Mouse (Mus musculus): ENCODE results near the gene Ndrg2. TPM values are rescaled to one million over a fixed set of nuclear protein-coding genes. Genes with fewer than 3 reads are reported as not detected.

The Ndrg2 gene
- polyA plus RNA-seq, 1 experiment from 2014 or later = 421 TPM

GRCm38 (mm10) chr14:51918125-51918524 lies 4.2 kb upstream of the Ndrg2 start, which contains the start of gene Tppp2:
TSS of gene Tppp2 (plus strand) at chr14:51918425.
- WGBS = 86% methylated on average over 4 of the region's 4 CpGs
- ATAC-seq (replicated peaks; ENCODE audit: extremely low read depth, insufficient read depth, low FRiP score) = no peak
- Histone ChIP-seq H3K9me3 (replicated peaks; ENCODE audit: control insufficient read depth, low read length) (no peaks in the 10 kb centered on the region), H3K4me2 (ENCODE audit: low read depth, low read length) (no peak within 1 kb of the TSS), H3K27ac (ENCODE audit: low read length) (no peak within 1 kb of the TSS), H3K9ac (ENCODE audit: low read length) (no peak within 1 kb of the TSS), H3K27me3 (ENCODE audit: control insufficient read depth, insufficient read depth, low read length) (no peaks in the 10 kb centered on the region), H3K4me1 (ENCODE audit: control insufficient read depth, insufficient read depth, low read length) (peaks cover 29% of the 10 kb centered on the region), H3K36me3 (ENCODE audit: control insufficient read depth, insufficient read depth) (no peaks in the 10 kb centered on the region), H3K4me3 (ENCODE audit: low read length) (no peak within 1 kb of the TSS)

GRCm38 (mm10) chr14:51916539-51916938 lies 2.6 kb upstream of the Ndrg2 start:
- no peak overlapping the region for H3K9ac ChIP-seq (ENCODE audit: low read length)
- H3K4me1 ChIP-seq (ENCODE audit: control insufficient read depth, insufficient read depth, low read length) = peaks cover 22% of the 10 kb centered on the region
- H3K27me3 ChIP-seq (ENCODE audit: control insufficient read depth, insufficient read depth, low read length) = no peaks in the 10 kb centered on the region
- H3K4me2 ChIP-seq (ENCODE audit: low read depth, low read length) = no peak overlapping the region
- 81% methylated on average over 4 of the region's 4 CpGs for WGBS
- no peak for ATAC-seq (replicated peaks; ENCODE audit: extremely low read depth, insufficient read depth, low FRiP score)
- H3K27ac ChIP-seq (ENCODE audit: low read length) = no peak overlapping the region
- no peaks in the 10 kb centered on the region for H3K9me3 ChIP-seq (replicated peaks; ENCODE audit: control insufficient read depth, low read length)
- no peaks in the 10 kb centered on the region for H3K36me3 ChIP-seq (ENCODE audit: control insufficient read depth, insufficient read depth)
- no peak overlapping the region for H3K4me3 ChIP-seq (ENCODE audit: low read length)

GRCm38 (mm10) chr14:51915030-51915429 lies 1.1 kb upstream of the Ndrg2 start:
- H3K9me3 ChIP-seq (replicated peaks; ENCODE audit: control insufficient read depth, low read length) = no peaks in the 10 kb centered on the region
- no peak overlapping the region for H3K4me3 ChIP-seq (ENCODE audit: low read length)
- no peaks in the 10 kb centered on the region for H3K27me3 ChIP-seq (ENCODE audit: control insufficient read depth, insufficient read depth, low read length)
- peak overlapping the region; percentile 4; the same call in 1 of the 2 replicates for H3K4me2 ChIP-seq (ENCODE audit: low read depth, low read length)
- peak overlapping the region; percentile 98 for H3K27ac ChIP-seq (ENCODE audit: low read length)
- 0% methylated on average over 3 of the region's 3 CpGs for WGBS
- H3K4me1 ChIP-seq (ENCODE audit: control insufficient read depth, insufficient read depth, low read length) = peaks cover 20% of the 10 kb centered on the region
- H3K9ac ChIP-seq (ENCODE audit: low read length) = no peak overlapping the region
- ATAC-seq (replicated peaks; ENCODE audit: extremely low read depth, insufficient read depth, low FRiP score) = no peak
- peaks cover 8% of the 10 kb centered on the region for H3K36me3 ChIP-seq (ENCODE audit: control insufficient read depth, insufficient read depth)

GRCm38 (mm10) chr14:51913062-51913959 lies 647 bp downstream of the Ndrg2 start:
- peaks cover 25% of the 10 kb centered on the region for H3K36me3 ChIP-seq (ENCODE audit: control insufficient read depth, insufficient read depth)
- peak overlapping the region; percentile 98 for H3K27ac ChIP-seq (ENCODE audit: low read length)
- ATAC-seq (replicated peaks; ENCODE audit: extremely low read depth, insufficient read depth, low FRiP score) = peak; percentile 90
- H3K9ac ChIP-seq (ENCODE audit: low read length) = peak overlapping the region; percentile 93
- under 1% methylated on average over 58 of the region's 58 CpGs for WGBS
- H3K4me2 ChIP-seq (ENCODE audit: low read depth, low read length) = peak overlapping the region; percentile 98
- H3K4me3 ChIP-seq (ENCODE audit: low read length) = peak overlapping the region; percentile 56
- H3K4me1 ChIP-seq (ENCODE audit: control insufficient read depth, insufficient read depth, low read length) = peaks cover 20% of the 10 kb centered on the region
- H3K27me3 ChIP-seq (ENCODE audit: control insufficient read depth, insufficient read depth, low read length) = no peaks in the 10 kb centered on the region
- no peaks in the 10 kb centered on the region for H3K9me3 ChIP-seq (replicated peaks; ENCODE audit: control insufficient read depth, low read length)

GRCm38 (mm10) chr14:51912391-51913061 lies 1.4 kb downstream of the Ndrg2 start:
- Histone ChIP-seq H3K4me1 (ENCODE audit: control insufficient read depth, insufficient read depth, low read length) (peaks cover 22% of the 10 kb centered on the region), H3K4me3 (ENCODE audit: low read length) (peak overlapping the region; percentile 56), H3K4me2 (ENCODE audit: low read depth, low read length) (peak overlapping the region; percentile 98), H3K36me3 (ENCODE audit: control insufficient read depth, insufficient read depth) (peaks cover 27% of the 10 kb centered on the region), H3K27me3 (ENCODE audit: control insufficient read depth, insufficient read depth, low read length) (no peaks in the 10 kb centered on the region), H3K27ac (ENCODE audit: low read length) (peak overlapping the region; percentile 98), H3K9me3 (replicated peaks; ENCODE audit: control insufficient read depth, low read length) (no peaks in the 10 kb centered on the region), H3K9ac (ENCODE audit: low read length) (peak overlapping the region; percentile 93)
- no peak for ATAC-seq (replicated peaks; ENCODE audit: extremely low read depth, insufficient read depth, low FRiP score)
- WGBS = 8% methylated on average over 14 of the region's 14 CpGs

- Histone ChIP-seq H3K27ac (ENCODE audit: low read length) (peak overlapping the region; percentile 98; the same call in 1 of the 2 replicates), H3K9me3 (replicated peaks; ENCODE audit: control insufficient read depth, low read length) (no peaks in the 10 kb centered on the region), H3K4me1 (ENCODE audit: control insufficient read depth, insufficient read depth, low read length) (peaks cover 22% of the 10 kb centered on the region), H3K9ac (ENCODE audit: low read length) (no peak overlapping the region; the same call in 1 of the 2 replicates), H3K4me3 (ENCODE audit: low read length) (peak overlapping the region; percentile 56), H3K4me2 (ENCODE audit: low read depth, low read length) (peak overlapping the region; percentile 98), H3K36me3 (ENCODE audit: control insufficient read depth, insufficient read depth) (peaks cover 39% of the 10 kb centered on the region), H3K27me3 (ENCODE audit: control insufficient read depth, insufficient read depth, low read length) (no peaks in the 10 kb centered on the region)
- WGBS = 85% methylated on average over 10 of the region's 10 CpGs
- no peak for ATAC-seq (replicated peaks; ENCODE audit: extremely low read depth, insufficient read depth, low FRiP score)
Measured at GRCm38 (mm10) chr14:51911301-51911700, 2.7 kb downstream of the Ndrg2 start.

- Histone ChIP-seq H3K27ac (ENCODE audit: low read length) (no peak overlapping the region), H3K36me3 (ENCODE audit: control insufficient read depth, insufficient read depth) (peaks cover 51% of the 10 kb centered on the region), H3K27me3 (ENCODE audit: control insufficient read depth, insufficient read depth, low read length) (no peaks in the 10 kb centered on the region), H3K4me1 (ENCODE audit: control insufficient read depth, insufficient read depth, low read length) (peaks cover 12% of the 10 kb centered on the region), H3K9ac (ENCODE audit: low read length) (no peak overlapping the region), H3K4me3 (ENCODE audit: low read length) (no peak overlapping the region), H3K9me3 (replicated peaks; ENCODE audit: control insufficient read depth, low read length) (no peaks in the 10 kb centered on the region), H3K4me2 (ENCODE audit: low read depth, low read length) (no peak overlapping the region)
- no peak for ATAC-seq (replicated peaks; ENCODE audit: extremely low read depth, insufficient read depth, low FRiP score)
- WGBS = 78% methylated on average over 11 of the region's 11 CpGs
Measured at GRCm38 (mm10) chr14:51906102-51906501, 7.9 kb downstream of the Ndrg2 start.

GRCm38 (mm10) chr14:51904706-51905105 lies 9.3 kb downstream of the Ndrg2 start:
- Histone ChIP-seq H3K4me2 (ENCODE audit: low read depth, low read length) (no peak overlapping the region), H3K9ac (ENCODE audit: low read length) (no peak overlapping the region), H3K9me3 (replicated peaks; ENCODE audit: control insufficient read depth, low read length) (no peaks in the 10 kb centered on the region), H3K4me3 (ENCODE audit: low read length) (no peak overlapping the region), H3K27ac (ENCODE audit: low read length) (no peak overlapping the region), H3K27me3 (ENCODE audit: control insufficient read depth, insufficient read depth, low read length) (no peaks in the 10 kb centered on the region), H3K36me3 (ENCODE audit: control insufficient read depth, insufficient read depth) (peaks cover 41% of the 10 kb centered on the region), H3K4me1 (ENCODE audit: control insufficient read depth, insufficient read depth, low read length) (peaks cover 12% of the 10 kb centered on the region)
- 68% methylated on average over 7 of the region's 7 CpGs for WGBS
- ATAC-seq (replicated peaks; ENCODE audit: extremely low read depth, insufficient read depth, low FRiP score) = no peak

GRCm38 (mm10) chr14:51903782-51904181 lies 10.2 kb downstream of the Ndrg2 start:
- Histone ChIP-seq H3K9ac (ENCODE audit: low read length) (no peak overlapping the region), H3K27me3 (ENCODE audit: control insufficient read depth, insufficient read depth, low read length) (no peaks in the 10 kb centered on the region), H3K4me3 (ENCODE audit: low read length) (no peak overlapping the region), H3K27ac (ENCODE audit: low read length) (no peak overlapping the region), H3K9me3 (replicated peaks; ENCODE audit: control insufficient read depth, low read length) (no peaks in the 10 kb centered on the region), H3K4me2 (ENCODE audit: low read depth, low read length) (no peak overlapping the region), H3K36me3 (ENCODE audit: control insufficient read depth, insufficient read depth) (peaks cover 32% of the 10 kb centered on the region), H3K4me1 (ENCODE audit: control insufficient read depth, insufficient read depth, low read length) (peaks cover 12% of the 10 kb centered on the region)
- ATAC-seq (replicated peaks; ENCODE audit: extremely low read depth, insufficient read depth, low FRiP score) = no peak
- 80% methylated on average over 9 of the region's 9 CpGs for WGBS
